Mouse (Mus musculus): Measurements from ENCODE around the gene Apol6.

- TF ChIP-seq CTCF (IDR thresholded peaks at IDR 0.05) (no peak), EP300 (IDR thresholded peaks at IDR 0.05) (no peak)
These were observed at the start of gene Apol6 for GRCm38 (mm10) chr15:77044597-77045320.
